Mouse (Mus musculus): Measurements from ENCODE around the gene Il18bp.

GRCm38 (mm10) chr7:101969694-101970428, 48.6 kb downstream of the Il18bp start:
- TF ChIP-seq POLR2A (IDR thresholded peaks at IDR 0.05; ENCODE audit: borderline replicate concordance, low read depth, low read length), result no peak
- TF ChIP-seq CTCF (IDR thresholded peaks at IDR 0.05; ENCODE audit: low read depth, low read length), result no peak
